Mouse (Mus musculus): Measurements from ENCODE around the gene Prdm5. TPM values are rescaled to one million over a fixed set of nuclear protein-coding genes. Genes with fewer than 3 reads are reported as not detected.
A peak's percentile ranks its signal among the peaks of the same experiment; 100 is the strongest.

The Prdm5 gene
- 5.7 and 5.8 TPM in 2 replicates for polyA plus RNA-seq (2014; fragmentation: Nextera tagmentation; extraction: Ambion mirVana)

DNA sequence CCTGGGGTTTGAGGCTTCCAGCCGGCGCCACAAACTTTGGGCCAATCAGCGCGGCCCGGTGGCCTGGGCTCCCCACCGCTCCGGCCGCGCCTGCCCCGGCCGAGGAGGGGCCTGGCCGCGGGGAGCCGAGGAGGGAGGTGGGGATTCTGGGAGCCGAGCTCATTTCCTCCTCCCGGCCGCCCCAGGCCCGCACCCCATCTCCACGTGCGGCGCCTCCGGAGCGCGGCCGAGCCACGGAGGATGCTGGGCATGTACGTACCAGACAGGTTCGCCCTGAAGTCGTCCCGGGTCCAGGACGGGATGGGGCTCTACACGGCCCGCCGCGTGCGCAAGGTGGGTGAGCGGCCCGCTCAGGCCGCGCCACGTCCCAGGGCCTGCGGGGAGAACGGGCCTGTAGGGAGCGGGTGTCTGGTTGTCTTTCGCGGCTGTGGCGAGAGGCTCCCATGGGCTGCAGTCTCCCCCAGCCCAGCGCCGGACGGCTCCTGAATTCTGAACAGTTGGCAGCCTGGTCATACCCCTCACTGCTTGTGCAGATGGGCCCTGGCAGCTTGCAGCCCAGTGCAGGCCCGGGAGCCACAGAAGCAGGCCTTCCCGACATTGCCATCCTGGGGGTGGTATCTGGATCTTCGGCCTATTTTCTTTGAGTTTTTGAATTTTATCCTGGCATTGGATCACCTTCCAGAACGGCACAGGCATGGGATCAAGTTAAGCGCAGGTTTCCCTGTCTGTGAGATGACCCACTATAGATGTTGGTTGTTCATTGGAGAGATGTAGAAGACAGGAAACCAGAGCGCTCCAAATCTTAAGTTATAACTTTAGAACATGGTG, at the start of gene Prdm5:
Prdm5 (plus strand) TSS at position 128 of the 828 bp plus-strand sequence.
- Histone ChIP-seq H3K4me3 (replicated peaks; ENCODE audit: low read length) (peak within 1 kb of the TSS; percentile 52), H3K4me2 (replicated peaks) (peak within 1 kb of the TSS; percentile 90), H3K36me3 (replicated peaks; ENCODE audit: control insufficient read depth, insufficient read depth) (no peaks in the 10 kb centered on the region), H3K27ac (peak within 1 kb of the TSS; percentile 70), H3K27me3 (ENCODE audit: control insufficient read depth, insufficient read depth, low read length) (no peaks in the 10 kb centered on the region), H3K9me3 (ENCODE audit: control insufficient read depth, low read length) (no peaks in the 10 kb centered on the region), H3K4me1 (replicated peaks; ENCODE audit: control insufficient read depth, insufficient read depth, low read length) (peaks cover 8% of the 10 kb centered on the region; the same call in 1 of the 2 replicates), H3K9ac (peak within 1 kb of the TSS; percentile 77)
- ATAC-seq (ENCODE audit: low FRiP score) (peak; percentile 92), DNase-seq (ENCODE audit: low spot score) (peak; percentile 50)
- 5% methylated on average over 50 of the region's 56 CpGs for WGBS

DNA sequence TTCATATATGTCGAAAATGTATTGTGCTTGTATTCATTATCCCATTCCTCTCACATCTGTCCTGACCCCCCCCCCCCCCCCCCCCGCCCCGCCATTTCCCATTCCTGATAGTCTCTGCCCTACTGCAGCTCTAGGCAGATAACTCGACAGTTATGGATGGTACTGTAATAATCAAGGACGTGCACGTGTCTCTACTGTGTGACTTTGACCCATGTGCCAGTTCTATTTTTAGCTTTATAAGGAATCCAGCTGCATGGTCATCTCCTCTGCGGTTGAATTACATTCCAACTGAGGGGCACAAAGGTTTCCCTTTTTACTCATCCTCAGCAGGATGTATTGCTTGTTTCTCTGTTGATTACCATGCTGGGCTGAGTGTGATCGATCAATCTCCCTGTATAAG, 39.3 kb upstream of the Prdm5 start:
- DNase-seq (ENCODE audit: low spot score): no peak
- Histone ChIP-seq H3K27ac (no peak overlapping the region), H3K9ac (no peak overlapping the region), H3K4me2 (replicated peaks) (no peak overlapping the region), H3K36me3 (replicated peaks; ENCODE audit: control insufficient read depth, insufficient read depth) (no peaks in the 10 kb centered on the region), H3K4me1 (replicated peaks; ENCODE audit: control insufficient read depth, insufficient read depth, low read length) (0 out of 2 replicates have a peak, but pooled peaks cover 3% of the 10 kb centered on the region), H3K9me3 (ENCODE audit: control insufficient read depth, low read length) (no peaks in the 10 kb centered on the region), H3K4me3 (replicated peaks; ENCODE audit: low read length) (no peak overlapping the region), H3K27me3 (ENCODE audit: control insufficient read depth, insufficient read depth, low read length) (no peaks in the 10 kb centered on the region)
- 47% methylated on average over 6 of the region's 8 CpGs for WGBS
- ATAC-seq (ENCODE audit: low FRiP score): no peak

- DNase-seq (ENCODE audit: low spot score): no peak
- WGBS: 7% methylated on average over 1 of the region's 1 CpGs
- H3K4me1 ChIP-seq (replicated peaks; ENCODE audit: control insufficient read depth, insufficient read depth, low read length): 0 out of 2 replicates have a peak, but pooled peaks cover 3% of the 10 kb centered on the region
- no peak overlapping the region for H3K9ac ChIP-seq
- no peaks in the 10 kb centered on the region for H3K27me3 ChIP-seq (ENCODE audit: control insufficient read depth, insufficient read depth, low read length)
- no peak overlapping the region for H3K4me2 ChIP-seq (replicated peaks)
- ATAC-seq (ENCODE audit: low FRiP score): no peak
- no peak overlapping the region for H3K4me3 ChIP-seq (replicated peaks; ENCODE audit: low read length)
- peaks cover 9% of the 10 kb centered on the region for H3K9me3 ChIP-seq (ENCODE audit: control insufficient read depth, low read length)
- H3K36me3 ChIP-seq (replicated peaks; ENCODE audit: control insufficient read depth, insufficient read depth): no peaks in the 10 kb centered on the region
- H3K27ac ChIP-seq: no peak overlapping the region
Measured at GRCm38 (mm10) chr6:65743144-65743870, 35.5 kb upstream of the Prdm5 start.

DNA sequence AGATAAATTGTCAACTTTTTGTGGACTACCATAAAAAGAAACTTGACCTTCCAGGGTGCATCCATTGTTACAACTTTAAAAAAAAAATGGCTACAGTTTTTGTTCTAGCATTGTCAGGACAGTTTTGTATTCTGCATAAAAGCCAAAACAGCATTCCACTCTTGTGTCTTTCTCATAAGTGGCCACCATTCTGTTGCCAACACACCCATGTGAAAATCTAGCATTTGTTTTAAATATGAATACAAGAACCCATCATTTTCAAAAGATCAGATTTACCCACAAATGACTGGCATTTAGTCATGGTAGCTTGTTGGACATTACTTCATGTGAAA, 35.0 kb upstream of the Prdm5 start:
- Histone ChIP-seq H3K27ac (no peak overlapping the region), H3K9me3 (ENCODE audit: control insufficient read depth, low read length) (peaks cover 9% of the 10 kb centered on the region), H3K4me2 (replicated peaks) (no peak overlapping the region), H3K36me3 (replicated peaks; ENCODE audit: control insufficient read depth, insufficient read depth) (no peaks in the 10 kb centered on the region), H3K4me1 (replicated peaks; ENCODE audit: control insufficient read depth, insufficient read depth, low read length) (no peaks in the 10 kb centered on the region), H3K9ac (no peak overlapping the region), H3K27me3 (ENCODE audit: control insufficient read depth, insufficient read depth, low read length) (no peaks in the 10 kb centered on the region), H3K4me3 (replicated peaks; ENCODE audit: low read length) (no peak overlapping the region)
- DNase-seq (ENCODE audit: low spot score) (no peak), ATAC-seq (ENCODE audit: low FRiP score) (no peak)

DNA sequence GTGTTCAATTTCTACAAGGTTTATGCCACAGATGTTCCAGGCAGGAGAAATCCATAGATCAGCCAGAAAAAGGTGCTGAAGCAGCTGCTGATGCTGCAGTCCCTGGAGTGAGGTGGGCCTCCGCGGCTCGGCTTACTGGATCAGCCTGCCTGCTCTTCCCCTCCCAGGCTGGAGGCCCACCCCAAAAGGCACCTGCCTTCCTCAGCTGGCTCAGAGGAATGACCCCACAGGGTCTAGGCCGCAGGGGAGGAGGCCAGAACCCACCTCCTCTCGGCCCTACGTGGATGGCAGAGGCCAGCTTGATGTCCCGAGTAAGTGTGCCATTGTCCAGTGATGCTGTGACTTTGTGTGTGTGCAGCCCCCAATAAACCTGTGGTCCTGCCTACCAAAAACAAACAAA, 20.6 kb upstream of the Prdm5 start:
- H3K4me2 ChIP-seq (replicated peaks): no peak overlapping the region
- H3K27ac ChIP-seq: no peak overlapping the region
- no peaks in the 10 kb centered on the region for H3K4me1 ChIP-seq (replicated peaks; ENCODE audit: control insufficient read depth, insufficient read depth, low read length)
- no peaks in the 10 kb centered on the region for H3K9me3 ChIP-seq (ENCODE audit: control insufficient read depth, low read length)
- no peak for ATAC-seq (ENCODE audit: low FRiP score)
- WGBS: 64% methylated on average over 7 of the region's 7 CpGs
- H3K36me3 ChIP-seq (replicated peaks; ENCODE audit: control insufficient read depth, insufficient read depth): no peaks in the 10 kb centered on the region
- DNase-seq (ENCODE audit: low spot score): no peak
- H3K4me3 ChIP-seq (replicated peaks; ENCODE audit: low read length): no peak overlapping the region
- H3K27me3 ChIP-seq (ENCODE audit: control insufficient read depth, insufficient read depth, low read length): no peaks in the 10 kb centered on the region
- no peak overlapping the region for H3K9ac ChIP-seq

- Histone ChIP-seq H3K4me3 (replicated peaks; ENCODE audit: low read length) (no peak overlapping the region), H3K9ac (no peak overlapping the region), H3K27me3 (ENCODE audit: control insufficient read depth, insufficient read depth, low read length) (no peaks in the 10 kb centered on the region), H3K27ac (no peak overlapping the region), H3K4me2 (replicated peaks) (no peak overlapping the region), H3K36me3 (replicated peaks; ENCODE audit: control insufficient read depth, insufficient read depth) (no peaks in the 10 kb centered on the region), H3K4me1 (replicated peaks; ENCODE audit: control insufficient read depth, insufficient read depth, low read length) (no peaks in the 10 kb centered on the region), H3K9me3 (ENCODE audit: control insufficient read depth, low read length) (no peaks in the 10 kb centered on the region)
- 89% methylated on average over 5 of the region's 5 CpGs for WGBS
- DNase-seq (ENCODE audit: low spot score) (no peak), ATAC-seq (ENCODE audit: low FRiP score) (no peak)
Measured at GRCm38 (mm10) chr6:65759174-65759573, 19.6 kb upstream of the Prdm5 start.

DNA sequence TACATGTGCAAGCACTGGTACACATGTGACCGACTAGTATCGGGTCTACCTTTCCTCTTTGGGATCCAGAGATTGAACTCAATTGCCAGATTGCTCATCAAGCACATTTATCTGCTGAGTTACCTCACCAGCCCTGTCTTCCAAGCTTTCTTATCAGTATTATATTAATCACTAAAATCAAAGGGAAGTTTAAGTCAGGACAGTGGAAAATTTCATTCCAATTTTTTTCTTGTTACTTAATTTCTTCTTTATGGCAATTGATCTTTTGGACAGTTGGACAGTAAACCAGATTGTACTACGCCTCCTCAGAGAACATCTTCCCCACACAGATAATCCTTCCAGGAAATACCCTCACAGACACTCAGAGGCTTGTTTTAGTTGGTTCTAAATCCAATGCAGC, 18.7 kb upstream of the Prdm5 start:
- no peak for ATAC-seq (ENCODE audit: low FRiP score)
- no peak overlapping the region for H3K4me2 ChIP-seq (replicated peaks)
- H3K27ac ChIP-seq: no peak overlapping the region
- no peak for DNase-seq (ENCODE audit: low spot score)
- no peak overlapping the region for H3K4me3 ChIP-seq (replicated peaks; ENCODE audit: low read length)
- 96% methylated on average over 3 of the region's 3 CpGs for WGBS
- H3K4me1 ChIP-seq (replicated peaks; ENCODE audit: control insufficient read depth, insufficient read depth, low read length): no peaks in the 10 kb centered on the region
- no peaks in the 10 kb centered on the region for H3K9me3 ChIP-seq (ENCODE audit: control insufficient read depth, low read length)
- no peaks in the 10 kb centered on the region for H3K27me3 ChIP-seq (ENCODE audit: control insufficient read depth, insufficient read depth, low read length)
- no peaks in the 10 kb centered on the region for H3K36me3 ChIP-seq (replicated peaks; ENCODE audit: control insufficient read depth, insufficient read depth)
- no peak overlapping the region for H3K9ac ChIP-seq

DNA sequence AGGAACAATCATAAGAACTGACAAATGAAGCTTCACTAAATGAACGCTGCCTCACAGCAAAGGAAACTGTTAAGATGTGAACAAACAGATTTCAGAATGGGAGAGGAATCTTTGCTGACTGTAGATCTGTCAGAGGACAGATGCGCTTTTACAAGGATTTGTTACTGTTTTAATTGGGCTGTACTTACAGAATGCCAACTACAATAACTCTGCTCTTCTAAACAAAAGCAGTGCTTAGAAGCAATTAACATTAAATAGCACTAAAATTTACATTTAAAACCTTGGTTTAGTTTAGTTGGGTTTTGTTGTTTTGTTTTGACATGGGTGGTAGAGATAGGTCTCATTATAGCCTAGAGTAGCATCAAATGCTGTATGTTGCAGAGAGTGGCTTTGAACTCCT, 14.3 kb upstream of the Prdm5 start:
- Histone ChIP-seq H3K36me3 (replicated peaks; ENCODE audit: control insufficient read depth, insufficient read depth) (no peaks in the 10 kb centered on the region), H3K4me2 (replicated peaks) (no peak overlapping the region), H3K9ac (no peak overlapping the region), H3K27ac (no peak overlapping the region), H3K27me3 (ENCODE audit: control insufficient read depth, insufficient read depth, low read length) (no peaks in the 10 kb centered on the region), H3K9me3 (ENCODE audit: control insufficient read depth, low read length) (no peaks in the 10 kb centered on the region), H3K4me3 (replicated peaks; ENCODE audit: low read length) (no peak overlapping the region), H3K4me1 (replicated peaks; ENCODE audit: control insufficient read depth, insufficient read depth, low read length) (no peaks in the 10 kb centered on the region)
- ATAC-seq (ENCODE audit: low FRiP score) (no peak), DNase-seq (ENCODE audit: low spot score) (no peak)
- 79% methylated on average over 2 of the region's 2 CpGs for WGBS

GRCm38 (mm10) chr6:65765057-65765456, 13.7 kb upstream of the Prdm5 start:
- H3K9me3 ChIP-seq (ENCODE audit: control insufficient read depth, low read length): no peaks in the 10 kb centered on the region
- DNase-seq (ENCODE audit: low spot score) (peak; percentile 37), ATAC-seq (ENCODE audit: low FRiP score) (peak; percentile 75; the same call in 1 of the 2 replicates)
- H3K4me1 ChIP-seq (replicated peaks; ENCODE audit: control insufficient read depth, insufficient read depth, low read length): no peaks in the 10 kb centered on the region
- 0 out of 2 replicates have a peak overlapping the region, but pooled peaks have one; percentile 13 for H3K4me2 ChIP-seq (replicated peaks)
- H3K36me3 ChIP-seq (replicated peaks; ENCODE audit: control insufficient read depth, insufficient read depth): no peaks in the 10 kb centered on the region
- WGBS: 9% methylated on average over 8 of the region's 8 CpGs
- H3K4me3 ChIP-seq (replicated peaks; ENCODE audit: low read length): no peak overlapping the region
- no peak overlapping the region for H3K9ac ChIP-seq
- no peak overlapping the region for H3K27ac ChIP-seq
- no peaks in the 10 kb centered on the region for H3K27me3 ChIP-seq (ENCODE audit: control insufficient read depth, insufficient read depth, low read length)
